Mouse (Mus musculus): ENCODE data around the gene Vmn1r54. TPM values are rescaled to one million over a fixed set of nuclear protein-coding genes. Genes with fewer than 3 reads are reported as not detected.

Gene Vmn1r54
- total RNA-seq, 2 experiments from 2014 or later = not detected

Other genes starting within 250 kb of the Vmn1r54 start
- not detected for gene Vmn1r47, start 230.2 kb upstream of the Vmn1r54 start, total RNA-seq (2021)
- not detected for gene Vmn1r48, start 209.5 kb upstream of the Vmn1r54 start, total RNA-seq (2021)
- not detected for gene Vmn1r49, start 167.8 kb upstream of the Vmn1r54 start, total RNA-seq (2021)
- gene Vmn1r50, start 144.9 kb upstream of the Vmn1r54 start, total RNA-seq (2021) = not detected
- not detected for gene Vmn1r51, start 123.7 kb upstream of the Vmn1r54 start, total RNA-seq (2021)
- not detected for gene Vmn1r52, start 71.5 kb upstream of the Vmn1r54 start, total RNA-seq (2021)
- gene V1ra8, start 43.5 kb upstream of the Vmn1r54 start, total RNA-seq (2021) = not detected
- gene Vmn1r53, start 21.9 kb upstream of the Vmn1r54 start, total RNA-seq (2021) = not detected
- not detected for gene BC048671, start 54.9 kb downstream of the Vmn1r54 start, total RNA-seq (2021)
- under 1 TPM; 0.44 to 0.82 TPM for gene Chst13, start 78.9 kb downstream of the Vmn1r54 start, total RNA-seq (2021)
- not detected for gene Uroc1, start 87.0 kb downstream of the Vmn1r54 start, total RNA-seq (2021)
- 10 to 100 TPM; 12.0 to 13.6 TPM for gene Zxdc, start 123.2 kb downstream of the Vmn1r54 start, total RNA-seq (2021)
- gene Cfap100, start 182.5 kb downstream of the Vmn1r54 start, total RNA-seq (2021) = under 1 TPM; 0.29 to 0.84 TPM
- gene Klf15, start 216.3 kb downstream of the Vmn1r54 start, total RNA-seq (2021) = 10 to 100 TPM; 15.2 to 39.8 TPM
- 1 to 10 TPM; 3.0 to 6.8 TPM for gene Aldh1l1, start 240.1 kb downstream of the Vmn1r54 start, total RNA-seq (2021)

Measured in gastrocnemius, postnatal 14 days (tissue).